Mouse (Mus musculus) forebrain, postnatal 0 days (tissue): ENCODE measurements at regions not wholly inside any gene's neighbourhood (a gene's known extent, or its start where the extent isn't known, plus 50 kb on each side); places are given as distances from the start of the nearest gene placed in this dataset.

Source experiments
- ATAC-seq: fragments of 200-750 bp; cut with Nextera tagmentation; 2 replicates; pipeline ENCODE4 v1.8.0; 2017; ENCODE audit warnings: mild to moderate bottlenecking, moderate library complexity
- DNase-seq: peaks from one replicate; pipeline ENCODE4 v3.0.0-alpha.2; 2015
- H3K27ac ChIP-seq: fragments of 300-500 bp; sonication (generic); 2 replicates; pipeline ENCODE4 v1.5.1; 2014; ENCODE audit warnings: low read depth, mild to moderate bottlenecking, antibody characterized with exemption, low read length, moderate library complexity, mixed read lengths
- H3K27me3 ChIP-seq: fragments of 300-500 bp; sonication (generic); 2 replicates; pipeline ENCODE4 v1.6.1; 2014; ENCODE audit warnings: mild to moderate bottlenecking, low read length, mixed read lengths; ENCODE audit not compliant: insufficient read depth
- H3K36me3 ChIP-seq: fragments of 300-500 bp; sonication (generic); 2 replicates; pipeline ENCODE4 v1.6.1; 2014; ENCODE audit warnings: mild to moderate bottlenecking, moderate library complexity; ENCODE audit not compliant: insufficient read depth
- H3K4me1 ChIP-seq: fragments of 300-500 bp; sonication (generic); 2 replicates; pipeline ENCODE4 v1.6.1; 2014; ENCODE audit warnings: antibody characterized with exemption; ENCODE audit not compliant: insufficient read depth
- H3K4me2 ChIP-seq: fragments of 300-500 bp; sonication (generic); 2 replicates; pipeline ENCODE4 v1.6.1; 2014; ENCODE audit warnings: low read depth, mild to moderate bottlenecking, moderate library complexity
- H3K4me3 ChIP-seq: fragments of 300-500 bp; sonication (generic); 2 replicates; pipeline ENCODE4 v1.5.1; 2014; ENCODE audit warnings: low read depth, low read length, mixed read lengths
- H3K9ac ChIP-seq: fragments of 300-500 bp; sonication (generic); 2 replicates; pipeline ENCODE4 v1.6.1; 2014; ENCODE audit warnings: mild to moderate bottlenecking
- H3K9me3 ChIP-seq: fragments of 300-500 bp; sonication (generic); 2 replicates; pipeline ENCODE4 v1.6.1; 2016; ENCODE audit warnings: low read length
- CTCF ChIP-seq: sonication (generic); IDR thresholded peaks from 2 replicates; pipeline ENCODE4 v1.5.1; 2016; ENCODE audit warnings: antibody characterized with exemption, control low read depth, low read depth
- WGBS: fragments of 180-500 bp; shearing (Covaris S2); extraction: QIAGEN DNeasy Blood & Tissue Kit; methylation state at CpG from one replicate; pipeline ENCODE4 v1.1.7; 2014; 5-methylcytosine and 5-hydroxymethylcytosine counted together

GRCm38 (mm10) chr4:142633667-142634350 lies 394.6 kb upstream of the Kazn start:
- peaks cover 3% of the 10 kb centered on the region; the same call in 1 of the 2 replicates for H3K4me1 ChIP-seq
- H3K27ac ChIP-seq, result no peak overlapping the region
- no peaks in the 10 kb centered on the region for H3K9me3 ChIP-seq
- ATAC-seq (no peak), DNase-seq (no peak)
- no peak overlapping the region for H3K4me3 ChIP-seq
- H3K36me3 ChIP-seq, result no peaks in the 10 kb centered on the region
- H3K9ac ChIP-seq, result no peak overlapping the region
- no peak for TF ChIP-seq CTCF
- H3K27me3 ChIP-seq, result no peaks in the 10 kb centered on the region
- no peak overlapping the region for H3K4me2 ChIP-seq
- 62% methylated on average over 13 of the region's 13 CpGs for WGBS

- no peaks in the 10 kb centered on the region for H3K4me1 ChIP-seq
- no peak overlapping the region for H3K27ac ChIP-seq
- no peak overlapping the region for H3K4me3 ChIP-seq
- no peaks in the 10 kb centered on the region for H3K36me3 ChIP-seq
- WGBS, result 92% methylated on average over 8 of the region's 8 CpGs
- no peaks in the 10 kb centered on the region for H3K9me3 ChIP-seq
- DNase-seq (no peak), ATAC-seq (no peak)
- no peaks in the 10 kb centered on the region for H3K27me3 ChIP-seq
- H3K4me2 ChIP-seq, result no peak overlapping the region
- no peak for TF ChIP-seq CTCF
- H3K9ac ChIP-seq, result no peak overlapping the region
Observed at GRCm38 (mm10) chr4:142626503-142627194, 387.4 kb upstream of the Kazn start.

GRCm38 (mm10) chr4:142625456-142625855 lies 386.3 kb upstream of the Kazn start:
- Histone ChIP-seq H3K9ac (no peak overlapping the region), H3K27me3 (no peaks in the 10 kb centered on the region), H3K9me3 (no peaks in the 10 kb centered on the region), H3K36me3 (no peaks in the 10 kb centered on the region), H3K4me3 (no peak overlapping the region), H3K27ac (no peak overlapping the region), H3K4me2 (no peak overlapping the region), H3K4me1 (no peaks in the 10 kb centered on the region)
- 27% methylated on average over 3 of the region's 3 CpGs for WGBS
- peak; percentile 51; the same call in 1 of the 2 replicates for ATAC-seq
- DNase-seq, result peak; percentile 18
- no peak for TF ChIP-seq CTCF

- no peak for TF ChIP-seq CTCF
- Histone ChIP-seq H3K27ac (no peak overlapping the region), H3K4me1 (no peaks in the 10 kb centered on the region), H3K9me3 (no peaks in the 10 kb centered on the region), H3K36me3 (no peaks in the 10 kb centered on the region), H3K4me2 (no peak overlapping the region), H3K4me3 (no peak overlapping the region), H3K27me3 (no peaks in the 10 kb centered on the region), H3K9ac (no peak overlapping the region)
- ATAC-seq, result no peak; the same call in 1 of the 2 replicates
- WGBS, result 50% methylated on average over 17 of the region's 17 CpGs
- DNase-seq, result peak; percentile 26
Observed at GRCm38 (mm10) chr4:142622151-142622861, 383.1 kb upstream of the Kazn start.

- H3K9ac ChIP-seq, result no peak overlapping the region
- 61% methylated on average over 8 of the region's 8 CpGs for WGBS
- H3K27me3 ChIP-seq, result no peaks in the 10 kb centered on the region
- H3K9me3 ChIP-seq, result no peaks in the 10 kb centered on the region
- no peak overlapping the region for H3K4me3 ChIP-seq
- H3K4me1 ChIP-seq, result no peaks in the 10 kb centered on the region
- TF ChIP-seq CTCF, result no peak
- ATAC-seq, result no peak
- DNase-seq, result no peak
- no peaks in the 10 kb centered on the region for H3K36me3 ChIP-seq
- H3K27ac ChIP-seq, result no peak overlapping the region
- H3K4me2 ChIP-seq, result no peak overlapping the region
Observed at GRCm38 (mm10) chr4:142619396-142619795, 380.2 kb upstream of the Kazn start.

GRCm38 (mm10) chr4:142618770-142619169 lies 379.6 kb upstream of the Kazn start:
- no peak overlapping the region for H3K4me3 ChIP-seq
- no peaks in the 10 kb centered on the region for H3K27me3 ChIP-seq
- H3K4me1 ChIP-seq, result no peaks in the 10 kb centered on the region
- H3K9me3 ChIP-seq, result no peaks in the 10 kb centered on the region
- ATAC-seq (no peak), DNase-seq (no peak)
- H3K27ac ChIP-seq, result no peak overlapping the region
- TF ChIP-seq CTCF, result no peak
- no peaks in the 10 kb centered on the region for H3K36me3 ChIP-seq
- no peak overlapping the region for H3K9ac ChIP-seq
- no peak overlapping the region for H3K4me2 ChIP-seq
- WGBS, result 23% methylated on average over 4 of the region's 4 CpGs

- H3K36me3 ChIP-seq, result no peaks in the 10 kb centered on the region
- H3K4me2 ChIP-seq, result no peak overlapping the region
- TF ChIP-seq CTCF, result peak; percentile 68
- H3K9me3 ChIP-seq, result no peaks in the 10 kb centered on the region
- no peaks in the 10 kb centered on the region for H3K4me1 ChIP-seq
- H3K27ac ChIP-seq, result no peak overlapping the region
- no peak overlapping the region for H3K4me3 ChIP-seq
- ATAC-seq (no peak), DNase-seq (peak; percentile 55)
- no peak overlapping the region for H3K9ac ChIP-seq
- no peaks in the 10 kb centered on the region for H3K27me3 ChIP-seq
- 72% methylated on average over 5 of the region's 5 CpGs for WGBS
Observed at GRCm38 (mm10) chr4:142617676-142618075, 378.5 kb upstream of the Kazn start.
